Mouse (Mus musculus): ENCODE measurements at regions not wholly inside any gene's neighbourhood (a gene's known extent, or its start where the extent isn't known, plus 50 kb on each side); places are given as distances from the start of the nearest gene placed in this dataset.

GRCm38 (mm10) chr14:97560121-97560907, 609.3 kb downstream of the Dach1 start:
- DNase-seq (ENCODE audit: low read depth, low spot score): no peak
- H3K4me1 ChIP-seq (ENCODE audit: control insufficient read depth in 2 of 2, insufficient read depth in 2 of 2, low read length in 2 of 2, poor library complexity in 1 of 2): no peaks in the 10 kb centered on the region
- no peak for TF ChIP-seq ZNF384 (IDR thresholded peaks at IDR 0.05; ENCODE audit: low read depth, low read length)
- TF ChIP-seq MAFK (IDR thresholded peaks at IDR 0.05; ENCODE audit: insufficient read depth, low read depth, low read length): no peak
- H3K4me3 ChIP-seq (ENCODE audit: insufficient read depth in 1 of 2, low read depth in 1 of 2, low read length in 2 of 2, poor library complexity in 1 of 2, severe bottlenecking in 1 of 2): no peak overlapping the region
- H3K9me3 ChIP-seq (ENCODE audit: control insufficient read depth, insufficient read depth, low read depth, low read length): no peaks in the 10 kb centered on the region
- H3K36me3 ChIP-seq (ENCODE audit: control insufficient read depth, insufficient read depth, low read length, poor library complexity, severe bottlenecking): no peaks in the 10 kb centered on the region
- H3K9ac ChIP-seq (ENCODE audit: insufficient read depth, low read depth, low read length, poor library complexity, severe bottlenecking): no peak overlapping the region
- in situ Hi-C loops (cut with MboI; ENCODE audit: low sequenced_read_pairs in 2 of 2, unreplicated experiment in 2 of 2): no loop called here
- H3K27ac ChIP-seq (ENCODE audit: insufficient read depth, low read depth, low read length, poor library complexity, severe bottlenecking): no peak overlapping the region

GRCm38 (mm10) chr14:97559559-97559958, 610.0 kb downstream of the Dach1 start:
- no peak for TF ChIP-seq ZNF384 (IDR thresholded peaks at IDR 0.05; ENCODE audit: low read depth, low read length)
- TF ChIP-seq MAFK (IDR thresholded peaks at IDR 0.05; ENCODE audit: insufficient read depth, low read depth, low read length): no peak
- no peak for TF ChIP-seq CHD2 (IDR thresholded peaks at IDR 0.05; ENCODE audit: low read depth, low read length)
- no peak for TF ChIP-seq HCFC1 (IDR thresholded peaks at IDR 0.05; ENCODE audit: borderline replicate concordance, insufficient read depth, low read length)
- no peak for TF ChIP-seq ZC3H11A (IDR thresholded peaks at IDR 0.05; ENCODE audit: borderline replicate concordance, low read depth, low read length)
- in situ Hi-C loops (cut with MboI; ENCODE audit: low sequenced_read_pairs in 2 of 2, unreplicated experiment in 2 of 2): no loop called here
- H3K4me3 ChIP-seq (ENCODE audit: insufficient read depth in 1 of 2, low read depth in 1 of 2, low read length in 2 of 2, poor library complexity in 1 of 2, severe bottlenecking in 1 of 2): no peak overlapping the region
- no peak overlapping the region for H3K9ac ChIP-seq (ENCODE audit: insufficient read depth, low read depth, low read length, poor library complexity, severe bottlenecking)
- no peaks in the 10 kb centered on the region for H3K36me3 ChIP-seq (ENCODE audit: control insufficient read depth, insufficient read depth, low read length, poor library complexity, severe bottlenecking)
- no peak for DNase-seq (ENCODE audit: low read depth, low spot score)
- H3K27ac ChIP-seq (ENCODE audit: insufficient read depth, low read depth, low read length, poor library complexity, severe bottlenecking): no peak overlapping the region
- no peaks in the 10 kb centered on the region for H3K4me1 ChIP-seq (ENCODE audit: control insufficient read depth in 2 of 2, insufficient read depth in 2 of 2, low read length in 2 of 2, poor library complexity in 1 of 2)
- H3K9me3 ChIP-seq (ENCODE audit: control insufficient read depth, insufficient read depth, low read depth, low read length): no peaks in the 10 kb centered on the region

- Histone ChIP-seq H3K36me3 (ENCODE audit: control insufficient read depth, insufficient read depth, low read length, poor library complexity, severe bottlenecking) (no peaks in the 10 kb centered on the region), H3K9me3 (ENCODE audit: control insufficient read depth, insufficient read depth, low read depth, low read length) (no peaks in the 10 kb centered on the region), H3K4me1 (ENCODE audit: control insufficient read depth in 2 of 2, insufficient read depth in 2 of 2, low read length in 2 of 2, poor library complexity in 1 of 2) (no peaks in the 10 kb centered on the region), H3K4me3 (ENCODE audit: insufficient read depth in 1 of 2, low read depth in 1 of 2, low read length in 2 of 2, poor library complexity in 1 of 2, severe bottlenecking in 1 of 2) (no peak overlapping the region), H3K9ac (ENCODE audit: insufficient read depth, low read depth, low read length, poor library complexity, severe bottlenecking) (no peak overlapping the region), H3K27ac (ENCODE audit: insufficient read depth, low read depth, low read length, poor library complexity, severe bottlenecking) (no peak overlapping the region)
- in situ Hi-C loops (cut with MboI; ENCODE audit: low sequenced_read_pairs in 2 of 2, unreplicated experiment in 2 of 2): no loop called here
- TF ChIP-seq ZNF384 (IDR thresholded peaks at IDR 0.05; ENCODE audit: low read depth, low read length) (no peak), ZC3H11A (IDR thresholded peaks at IDR 0.05; ENCODE audit: borderline replicate concordance, low read depth, low read length) (no peak), CHD2 (IDR thresholded peaks at IDR 0.05; ENCODE audit: low read depth, low read length) (no peak), MAFK (IDR thresholded peaks at IDR 0.05; ENCODE audit: insufficient read depth, low read depth, low read length) (no peak), HCFC1 (IDR thresholded peaks at IDR 0.05; ENCODE audit: borderline replicate concordance, insufficient read depth, low read length) (no peak)
- no peak for DNase-seq (ENCODE audit: low read depth, low spot score)
These were observed 611.3 kb downstream of the Dach1 start for GRCm38 (mm10) chr14:97558289-97558688.

GRCm38 (mm10) chr14:97557888-97558287, 611.7 kb downstream of the Dach1 start:
- Histone ChIP-seq H3K9ac (ENCODE audit: insufficient read depth, low read depth, low read length, poor library complexity, severe bottlenecking) (no peak overlapping the region), H3K4me1 (ENCODE audit: control insufficient read depth in 2 of 2, insufficient read depth in 2 of 2, low read length in 2 of 2, poor library complexity in 1 of 2) (no peaks in the 10 kb centered on the region), H3K4me3 (ENCODE audit: insufficient read depth in 1 of 2, low read depth in 1 of 2, low read length in 2 of 2, poor library complexity in 1 of 2, severe bottlenecking in 1 of 2) (no peak overlapping the region), H3K27ac (ENCODE audit: insufficient read depth, low read depth, low read length, poor library complexity, severe bottlenecking) (no peak overlapping the region), H3K9me3 (ENCODE audit: control insufficient read depth, insufficient read depth, low read depth, low read length) (no peaks in the 10 kb centered on the region), H3K36me3 (ENCODE audit: control insufficient read depth, insufficient read depth, low read length, poor library complexity, severe bottlenecking) (no peaks in the 10 kb centered on the region)
- no peak for TF ChIP-seq MAFK (IDR thresholded peaks at IDR 0.05; ENCODE audit: insufficient read depth, low read depth, low read length)
- TF ChIP-seq ZNF384 (IDR thresholded peaks at IDR 0.05; ENCODE audit: low read depth, low read length): no peak
- no peak for TF ChIP-seq CHD2 (IDR thresholded peaks at IDR 0.05; ENCODE audit: low read depth, low read length)
- TF ChIP-seq HCFC1 (IDR thresholded peaks at IDR 0.05; ENCODE audit: borderline replicate concordance, insufficient read depth, low read length): no peak
- TF ChIP-seq ZC3H11A (IDR thresholded peaks at IDR 0.05; ENCODE audit: borderline replicate concordance, low read depth, low read length): no peak
- no peak for DNase-seq (ENCODE audit: low read depth, low spot score)
- in situ Hi-C loops (cut with MboI; ENCODE audit: low sequenced_read_pairs in 2 of 2, unreplicated experiment in 2 of 2): no loop called here
